Mouse (Mus musculus): ENCODE measurements at regions not wholly inside any gene's neighbourhood (a gene's known extent, or its start where the extent isn't known, plus 50 kb on each side); places are given as distances from the start of the nearest gene placed in this dataset.

DNA sequence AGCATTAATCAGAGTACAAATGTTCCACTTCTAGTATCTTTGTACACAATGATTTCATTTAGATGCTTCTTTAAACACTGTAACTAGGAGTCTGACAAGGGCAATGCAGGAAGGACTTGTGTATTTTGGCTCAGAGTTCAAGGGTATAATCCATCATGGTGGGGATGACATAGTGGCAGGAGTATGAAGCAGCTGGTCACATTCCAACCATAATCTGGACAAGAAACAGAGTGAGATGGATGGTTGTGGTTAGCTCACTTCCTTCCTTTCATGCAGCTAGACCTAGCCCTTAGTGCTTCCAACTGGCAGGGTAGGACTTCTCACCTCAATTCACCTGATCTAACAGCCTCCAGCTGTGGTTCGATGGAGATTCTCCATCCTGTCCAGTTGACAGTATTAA is 1645.2 kb upstream of the Cntnap5a start:
- TF ChIP-seq ZNF384 (IDR thresholded peaks at IDR 0.05; ENCODE audit: low read depth, low read length), result no peak
- TF ChIP-seq HCFC1 (IDR thresholded peaks at IDR 0.05; ENCODE audit: borderline replicate concordance, insufficient read depth, low read length), result no peak
- TF ChIP-seq ZC3H11A (IDR thresholded peaks at IDR 0.05; ENCODE audit: borderline replicate concordance, low read depth, low read length), result no peak
- no peak for TF ChIP-seq CHD2 (IDR thresholded peaks at IDR 0.05; ENCODE audit: low read depth, low read length)
- TF ChIP-seq MAFK (IDR thresholded peaks at IDR 0.05; ENCODE audit: insufficient read depth, low read depth, low read length), result no peak
